Mouse (Mus musculus): ENCODE results near the gene Ankrd65. TPM values are rescaled to one million over a fixed set of nuclear protein-coding genes. Genes with fewer than 3 reads are reported as not detected.

The Ankrd65 gene
- polyA plus RNA-seq, 1 experiment = not detected

GRCm38 (mm10) chr4:155770626-155771025 is 19.6 kb upstream of the Ankrd65 start:
- Histone ChIP-seq H3K79me2 (ENCODE audit: control insufficient read depth, insufficient read depth) (no peaks in the 10 kb centered on the region), H3K4me2 (ENCODE audit: low read depth) (peak overlapping the region; percentile 18), H3ac (ENCODE audit: control insufficient read depth, insufficient read length) (peak overlapping the region; percentile 10), H3K4me3 (peak overlapping the region; percentile 42), H3K27me3 (ENCODE audit: control insufficient read depth, insufficient read depth, insufficient read length) (no peaks in the 10 kb centered on the region), H3K36me3 (ENCODE audit: control insufficient read depth, insufficient read depth) (no peaks in the 10 kb centered on the region)
- no peak for TF ChIP-seq POLR2AphosphoS2 (IDR thresholded peaks at IDR 0.05; ENCODE audit: insufficient read length, low read depth)
- TF ChIP-seq TCF12 (IDR thresholded peaks at IDR 0.05; ENCODE audit: insufficient read depth, poor library complexity, severe bottlenecking) = no peak
- TF ChIP-seq TCF3 (IDR thresholded peaks at IDR 0.05; ENCODE audit: insufficient read length, low read depth) = no peak
- TF ChIP-seq MYOD1 (IDR thresholded peaks at IDR 0.05; ENCODE audit: control insufficient read depth in 1 of 3, insufficient read length in 2 of 3, low read depth in 2 of 3) = no peak

- H3K27me3 ChIP-seq (ENCODE audit: control insufficient read depth, insufficient read depth, insufficient read length) = no peaks in the 10 kb centered on the region
- no peak overlapping the region for H3K4me3 ChIP-seq
- H3K4me2 ChIP-seq (ENCODE audit: low read depth) = no peak overlapping the region
- no peaks in the 10 kb centered on the region for H3K36me3 ChIP-seq (ENCODE audit: control insufficient read depth, insufficient read depth)
- H3K79me2 ChIP-seq (ENCODE audit: control insufficient read depth, insufficient read depth) = no peaks in the 10 kb centered on the region
- no peak overlapping the region for H3ac ChIP-seq (ENCODE audit: control insufficient read depth, insufficient read length)
- TF ChIP-seq POLR2AphosphoS2 (IDR thresholded peaks at IDR 0.05; ENCODE audit: insufficient read length, low read depth) (no peak), USF1 (IDR thresholded peaks at IDR 0.05; ENCODE audit: low read depth) (no peak), SRF (IDR thresholded peaks at IDR 0.05; ENCODE audit: control insufficient read depth, insufficient read length, low read depth) (no peak), MYOD1 (IDR thresholded peaks at IDR 0.05; ENCODE audit: control insufficient read depth in 1 of 3, insufficient read length in 2 of 3, low read depth in 2 of 3) (no peak), TCF12 (IDR thresholded peaks at IDR 0.05; ENCODE audit: insufficient read depth, poor library complexity, severe bottlenecking) (no peak), TCF3 (IDR thresholded peaks at IDR 0.05; ENCODE audit: insufficient read length, low read depth) (no peak), CEBPB (IDR thresholded peaks at IDR 0.05; ENCODE audit: insufficient read depth, poor library complexity, severe bottlenecking) (no peak), E2F4 (IDR thresholded peaks at IDR 0.05; ENCODE audit: insufficient read depth) (no peak), POLR2A (IDR thresholded peaks at IDR 0.05; ENCODE audit: insufficient read length, low read depth) (no peak), REST (IDR thresholded peaks at IDR 0.05; ENCODE audit: insufficient read depth, insufficient read length) (no peak), MAX (IDR thresholded peaks at IDR 0.05; ENCODE audit: low read depth) (no peak), MYOG (IDR thresholded peaks at IDR 0.05; ENCODE audit: control insufficient read depth in 1 of 3, insufficient read depth in 1 of 3, insufficient read length in 2 of 3, low read depth in 2 of 3) (no peak)
Measured at GRCm38 (mm10) chr4:155771706-155772105, 18.5 kb upstream of the Ankrd65 start.

GRCm38 (mm10) chr4:155772786-155773185 is 17.5 kb upstream of the Ankrd65 start:
- H3K4me3 ChIP-seq = no peak overlapping the region
- no peak overlapping the region for H3K4me2 ChIP-seq (ENCODE audit: low read depth)
- H3K79me2 ChIP-seq (ENCODE audit: control insufficient read depth, insufficient read depth) = no peaks in the 10 kb centered on the region
- no peaks in the 10 kb centered on the region for H3K27me3 ChIP-seq (ENCODE audit: control insufficient read depth, insufficient read depth, insufficient read length)
- H3ac ChIP-seq (ENCODE audit: control insufficient read depth, insufficient read length) = no peak overlapping the region
- H3K36me3 ChIP-seq (ENCODE audit: control insufficient read depth, insufficient read depth) = no peaks in the 10 kb centered on the region
- TF ChIP-seq REST (IDR thresholded peaks at IDR 0.05; ENCODE audit: insufficient read depth, insufficient read length) = no peak
- TF ChIP-seq USF1 (IDR thresholded peaks at IDR 0.05; ENCODE audit: low read depth) = no peak
- TF ChIP-seq CEBPB (IDR thresholded peaks at IDR 0.05; ENCODE audit: insufficient read depth, poor library complexity, severe bottlenecking) = no peak
- no peak for TF ChIP-seq MYOD1 (IDR thresholded peaks at IDR 0.05; ENCODE audit: control insufficient read depth in 1 of 3, insufficient read length in 2 of 3, low read depth in 2 of 3)
- TF ChIP-seq POLR2A (IDR thresholded peaks at IDR 0.05; ENCODE audit: insufficient read length, low read depth) = no peak
- no peak for TF ChIP-seq MYOG (IDR thresholded peaks at IDR 0.05; ENCODE audit: control insufficient read depth in 1 of 3, insufficient read depth in 1 of 3, insufficient read length in 2 of 3, low read depth in 2 of 3)

- H3K79me2 ChIP-seq (ENCODE audit: control insufficient read depth, insufficient read depth) = no peaks in the 10 kb centered on the region
- TF ChIP-seq CEBPB (IDR thresholded peaks at IDR 0.05; ENCODE audit: insufficient read depth, poor library complexity, severe bottlenecking) (no peak), MYOG (IDR thresholded peaks at IDR 0.05; ENCODE audit: control insufficient read depth in 1 of 3, insufficient read depth in 1 of 3, insufficient read length in 2 of 3, low read depth in 2 of 3) (no peak), MAX (IDR thresholded peaks at IDR 0.05; ENCODE audit: low read depth) (no peak), REST (IDR thresholded peaks at IDR 0.05; ENCODE audit: insufficient read depth, insufficient read length) (no peak), POLR2A (IDR thresholded peaks at IDR 0.05; ENCODE audit: insufficient read length, low read depth) (no peak), MYOD1 (IDR thresholded peaks at IDR 0.05; ENCODE audit: control insufficient read depth in 1 of 3, insufficient read length in 2 of 3, low read depth in 2 of 3) (no peak), E2F4 (IDR thresholded peaks at IDR 0.05; ENCODE audit: insufficient read depth) (no peak), TCF12 (IDR thresholded peaks at IDR 0.05; ENCODE audit: insufficient read depth, poor library complexity, severe bottlenecking) (no peak), USF1 (IDR thresholded peaks at IDR 0.05; ENCODE audit: low read depth) (no peak), SRF (IDR thresholded peaks at IDR 0.05; ENCODE audit: control insufficient read depth, insufficient read length, low read depth) (no peak), TCF3 (IDR thresholded peaks at IDR 0.05; ENCODE audit: insufficient read length, low read depth) (no peak), POLR2AphosphoS2 (IDR thresholded peaks at IDR 0.05; ENCODE audit: insufficient read length, low read depth) (no peak)
- H3K36me3 ChIP-seq (ENCODE audit: control insufficient read depth, insufficient read depth) = no peaks in the 10 kb centered on the region
- H3K4me3 ChIP-seq = peak overlapping the region; percentile 6
- H3ac ChIP-seq (ENCODE audit: control insufficient read depth, insufficient read length) = no peak overlapping the region
- H3K27me3 ChIP-seq (ENCODE audit: control insufficient read depth, insufficient read depth, insufficient read length) = no peaks in the 10 kb centered on the region
- peak overlapping the region; percentile 72 for H3K4me2 ChIP-seq (ENCODE audit: low read depth)
Measured at GRCm38 (mm10) chr4:155773335-155774078, 16.7 kb upstream of the Ankrd65 start.

GRCm38 (mm10) chr4:155774280-155774754 is 15.9 kb upstream of the Ankrd65 start, which contains the start of gene Vwa1:
TSS of gene Vwa1 (minus strand) at chr4:155774698.
- no peaks in the 10 kb centered on the region for H3K36me3 ChIP-seq (ENCODE audit: control insufficient read depth, insufficient read depth)
- no peaks in the 10 kb centered on the region for H3K79me2 ChIP-seq (ENCODE audit: control insufficient read depth, insufficient read depth)
- TF ChIP-seq TCF3 (IDR thresholded peaks at IDR 0.05; ENCODE audit: insufficient read length, low read depth) (peak; percentile 2), USF1 (IDR thresholded peaks at IDR 0.05; ENCODE audit: low read depth) (no peak), POLR2A (IDR thresholded peaks at IDR 0.05; ENCODE audit: insufficient read length, low read depth) (peak; percentile 66), MYOG (IDR thresholded peaks at IDR 0.05; ENCODE audit: control insufficient read depth in 1 of 3, insufficient read depth in 1 of 3, insufficient read length in 2 of 3, low read depth in 2 of 3) (peak in 2 of 3 experiments; percentile 24 to 52), SRF (IDR thresholded peaks at IDR 0.05; ENCODE audit: control insufficient read depth, insufficient read length, low read depth) (no peak), TCF12 (IDR thresholded peaks at IDR 0.05; ENCODE audit: insufficient read depth, poor library complexity, severe bottlenecking) (peak; percentile 7), MYOD1 (IDR thresholded peaks at IDR 0.05; ENCODE audit: control insufficient read depth in 1 of 3, insufficient read length in 2 of 3, low read depth in 2 of 3) (peak in 2 of 3 experiments; percentile 56 to 83), POLR2AphosphoS2 (IDR thresholded peaks at IDR 0.05; ENCODE audit: insufficient read length, low read depth) (no peak), MAX (IDR thresholded peaks at IDR 0.05; ENCODE audit: low read depth) (no peak), CEBPB (IDR thresholded peaks at IDR 0.05; ENCODE audit: insufficient read depth, poor library complexity, severe bottlenecking) (no peak), E2F4 (IDR thresholded peaks at IDR 0.05; ENCODE audit: insufficient read depth) (no peak)
- H3ac ChIP-seq (ENCODE audit: control insufficient read depth, insufficient read length) = no peak within 1 kb of the TSS
- H3K4me3 ChIP-seq = peak within 1 kb of the TSS; percentile 6
- H3K4me2 ChIP-seq (ENCODE audit: low read depth) = peak within 1 kb of the TSS; percentile 72
- H3K27me3 ChIP-seq (ENCODE audit: control insufficient read depth, insufficient read depth, insufficient read length) = no peaks in the 10 kb centered on the region
